Mouse (Mus musculus) lung, postnatal 0 days (tissue): ENCODE data around the gene Ppp1r14d. TPM values are rescaled to one million over a fixed set of nuclear protein-coding genes. Genes with fewer than 3 reads are reported as not detected.
A peak's percentile ranks its signal among the peaks of the same experiment; 100 is the strongest.

Experiments used
- ATAC-seq: fragments of 200-750 bp; cut with Nextera tagmentation; 2 replicates; pipeline ENCODE4 v1.8.0; 2017; ENCODE audit warnings: moderate library complexity
- DNase-seq: peaks from one replicate; pipeline ENCODE4 v3.0.0-alpha.2; 2016; ENCODE audit warnings: low spot score
- H3K27ac ChIP-seq: fragments of 300-500 bp; sonication (generic); 2 replicates; pipeline ENCODE4 v1.5.1; 2014; ENCODE audit warnings: antibody characterized with exemption, mild to moderate bottlenecking, low read length, mixed read lengths
- H3K27me3 ChIP-seq: fragments of 300-500 bp; sonication (generic); replicated peaks from 2 replicates; pipeline ENCODE4 v1.6.1; 2014; ENCODE audit warnings: low read length, mixed read lengths; ENCODE audit not compliant: insufficient read depth
- H3K36me3 ChIP-seq: fragments of 300-500 bp; sonication (generic); 2 replicates; pipeline ENCODE4 v1.6.1; 2014; ENCODE audit warnings: low read length, mixed read lengths; ENCODE audit not compliant: insufficient read depth
- H3K4me1 ChIP-seq: fragments of 300-500 bp; sonication (generic); 2 replicates; pipeline ENCODE4 v1.6.1; 2014; ENCODE audit warnings: antibody characterized with exemption, low read depth, low read length, mixed read lengths; ENCODE audit not compliant: insufficient read depth
- H3K4me2 ChIP-seq: fragments of 300-500 bp; sonication (generic); replicated peaks from 2 replicates; pipeline ENCODE4 v1.6.1; 2014; ENCODE audit warnings: low read depth, mild to moderate bottlenecking, low read length, moderate library complexity, mixed read lengths
- H3K4me3 ChIP-seq: fragments of 300-500 bp; sonication (generic); 2 replicates; pipeline ENCODE4 v1.5.1; 2014; ENCODE audit warnings: low read depth, low read length
- H3K9ac ChIP-seq: fragments of 300-500 bp; sonication (generic); replicated peaks from 2 replicates; pipeline ENCODE4 v1.6.1; 2014; ENCODE audit warnings: low read depth, mild to moderate bottlenecking
- H3K9me3 ChIP-seq: fragments of 300-500 bp; sonication (generic); 2 replicates; pipeline ENCODE4 v1.6.1; 2016; ENCODE audit warnings: low read length, mixed read lengths
- CTCF ChIP-seq: IDR thresholded peaks from 2 replicates; pipeline ENCODE4 v1.5.1; 2016; ENCODE audit warnings: antibody characterized with exemption, mild to moderate bottlenecking
- EP300 ChIP-seq: IDR thresholded peaks from 2 replicates; pipeline ENCODE4 v1.6.1; 2016; ENCODE audit warnings: antibody characterized with exemption, mild to moderate bottlenecking, control low read depth
- WGBS: fragments of 180-500 bp; shearing (Covaris S2); extraction: QIAGEN DNeasy Blood & Tissue Kit; methylation state at CpG from one replicate; pipeline ENCODE4 v1.1.7; 2014; 5-methylcytosine and 5-hydroxymethylcytosine counted together
- polyA plus RNA-seq: library from polyadenylated mRNA; unstranded; fragments of >200 nt; fragmentation: Nextera tagmentation; extraction: Ambion mirVana; gene quantifications from 2 replicates; pipeline ENCODE4 v1.2.1, GENCODE M21; 2015

The Ppp1r14d gene
- polyA plus RNA-seq, 1 experiment from 2014 or later, result 2.1 TPM

DNA sequence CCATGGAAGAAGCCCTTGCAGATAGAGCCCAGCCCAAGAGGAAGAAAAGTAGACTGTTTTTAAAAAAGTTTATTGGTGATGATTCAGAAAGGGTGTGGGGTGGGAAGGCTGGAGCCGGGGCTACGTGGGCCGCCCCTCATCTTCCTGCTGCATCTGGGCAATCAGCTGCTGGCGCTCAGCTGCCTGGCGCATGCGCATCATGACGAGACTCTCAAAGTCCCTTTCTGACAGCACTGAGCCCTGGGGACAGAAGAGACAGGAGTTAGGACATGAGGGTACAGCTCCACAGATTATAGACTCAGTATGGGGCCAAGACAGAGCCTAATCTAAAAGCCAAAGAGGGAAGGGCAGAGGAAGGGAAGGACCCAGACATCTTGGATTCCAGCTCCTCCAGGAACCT is 57.3 kb downstream of the Ppp1r14d start:
- H3K9me3 ChIP-seq, result no peaks in the 10 kb centered on the region
- WGBS, result 89% methylated on average over 7 of the region's 7 CpGs
- ATAC-seq (no peak), DNase-seq (no peak)
- H3K4me1 ChIP-seq, result peaks cover 4% of the 10 kb centered on the region; the same call in 1 of the 2 replicates
- TF ChIP-seq CTCF (no peak), EP300 (no peak)
- H3K4me3 ChIP-seq, result no peak overlapping the region
- H3K4me2 ChIP-seq, result no peak overlapping the region
- no peak overlapping the region for H3K9ac ChIP-seq
- 0 out of 2 replicates have a peak, but pooled peaks cover 5% of the 10 kb centered on the region for H3K27me3 ChIP-seq
- no peaks in the 10 kb centered on the region for H3K36me3 ChIP-seq
- H3K27ac ChIP-seq, result no peak overlapping the region

DNA sequence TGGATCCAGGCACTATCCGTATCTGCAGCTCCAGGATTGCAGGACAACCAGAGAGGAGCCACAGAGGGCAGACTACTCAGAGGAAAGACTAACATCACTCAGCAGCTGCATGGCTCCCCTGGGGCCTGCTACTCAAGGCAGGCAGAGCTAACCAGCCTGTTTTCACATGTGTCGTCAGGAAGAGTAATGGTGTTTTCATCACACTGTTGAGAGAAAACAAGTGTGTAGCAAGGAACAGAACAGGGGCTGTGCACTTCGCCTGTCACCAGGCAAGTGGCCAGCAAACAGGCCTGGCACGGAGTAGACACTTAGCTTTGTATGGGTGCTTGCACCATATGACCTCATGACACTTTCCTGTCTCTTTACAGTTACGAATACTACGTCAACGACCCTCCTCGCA is 58.1 kb downstream of the Ppp1r14d start:
- ATAC-seq (peak; percentile 6; the same call in 1 of the 2 replicates), DNase-seq (peak; percentile 49)
- TF ChIP-seq EP300 (no peak), CTCF (no peak)

DNA sequence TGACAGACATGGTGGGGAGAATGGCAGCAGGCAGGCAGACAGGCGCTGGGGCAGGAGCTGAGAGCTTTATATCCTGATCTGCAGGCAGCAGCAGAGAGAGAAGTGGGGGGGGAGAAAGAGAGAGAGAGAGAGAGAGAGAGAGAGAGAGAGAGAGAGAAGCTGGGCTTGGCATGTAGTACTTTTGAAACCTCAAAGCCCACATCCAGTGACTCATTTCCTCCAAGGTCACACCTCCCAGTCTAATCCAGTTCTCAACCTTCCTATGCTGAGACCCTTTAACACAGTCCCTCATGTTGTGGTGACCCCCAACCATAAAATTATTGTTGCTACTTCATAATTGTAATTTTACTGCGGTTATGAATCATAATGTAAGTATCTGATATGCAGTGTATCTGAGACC is 59.4 kb downstream of the Ppp1r14d start:
- no peak overlapping the region for H3K4me3 ChIP-seq
- no peak for TF ChIP-seq EP300
- TF ChIP-seq CTCF, result no peak
- peaks cover 11% of the 10 kb centered on the region; the same call in 1 of the 2 replicates for H3K4me1 ChIP-seq
- H3K4me2 ChIP-seq, result no peak overlapping the region
- ATAC-seq (no peak), DNase-seq (no peak)
- no peak overlapping the region for H3K27ac ChIP-seq
- no peaks in the 10 kb centered on the region for H3K36me3 ChIP-seq
- H3K9me3 ChIP-seq, result no peaks in the 10 kb centered on the region
- no peak overlapping the region for H3K9ac ChIP-seq
- H3K27me3 ChIP-seq, result 0 out of 2 replicates have a peak, but pooled peaks cover 5% of the 10 kb centered on the region
- 87% methylated on average over 2 of the region's 2 CpGs for WGBS

More for the DNA sequence above, 58.1 kb downstream of the Ppp1r14d start:
- 51% methylated on average over 8 of the region's 8 CpGs for WGBS
- no peaks in the 10 kb centered on the region for H3K9me3 ChIP-seq
- H3K4me2 ChIP-seq, result no peak overlapping the region
- no peak overlapping the region for H3K27ac ChIP-seq
- H3K4me3 ChIP-seq, result no peak overlapping the region
- peaks cover 11% of the 10 kb centered on the region; the same call in 1 of the 2 replicates for H3K4me1 ChIP-seq
- H3K36me3 ChIP-seq, result no peaks in the 10 kb centered on the region
- no peak overlapping the region for H3K9ac ChIP-seq
- H3K27me3 ChIP-seq, result 0 out of 2 replicates have a peak, but pooled peaks cover 5% of the 10 kb centered on the region

Other genes starting within 250 kb of the Ppp1r14d start
- gene Ccdc32, start 200.5 kb downstream of the Ppp1r14d start, polyA plus RNA-seq, result 23.2 and 25.3 TPM in 2 replicates
- gene Rpusd2, start 195.1 kb downstream of the Ppp1r14d start, polyA plus RNA-seq, result 1.1 and 1.3 TPM in 2 replicates
- 3.0 and 4.4 TPM in 2 replicates for gene Knl1, start 182.8 kb downstream of the Ppp1r14d start, polyA plus RNA-seq
- gene Rad51, start 117.1 kb downstream of the Ppp1r14d start, polyA plus RNA-seq, result 4.2 and 5.1 TPM in 2 replicates
- 28.2 and 28.4 TPM in 2 replicates for gene Rmdn3, start 72.9 kb downstream of the Ppp1r14d start, polyA plus RNA-seq
- gene Gchfr, start 62.1 kb downstream of the Ppp1r14d start, polyA plus RNA-seq, result 13.9 and 14.2 TPM in 2 replicates
- gene Gm14137, start 55.4 kb downstream of the Ppp1r14d start, polyA plus RNA-seq, result 0.12 and 0.13 TPM in 2 replicates
- gene Zfyve19, start 21.3 kb downstream of the Ppp1r14d start, polyA plus RNA-seq, result 32.0 TPM in 2 replicates
- gene Dnajc17, start 21.1 kb downstream of the Ppp1r14d start, polyA plus RNA-seq, result 11.8 and 13.2 TPM in 2 replicates
- 53.7 and 54.8 TPM in 2 replicates for gene Spint1, start 7.5 kb upstream of the Ppp1r14d start, polyA plus RNA-seq
- gene Rhov, start 41.4 kb upstream of the Ppp1r14d start, polyA plus RNA-seq, result 3.0 and 3.1 TPM in 2 replicates
- 11.1 and 11.4 TPM in 2 replicates for gene Vps18, start 58.8 kb upstream of the Ppp1r14d start, polyA plus RNA-seq
- 22.7 and 25.9 TPM in 2 replicates for gene Dll4, start 95.9 kb upstream of the Ppp1r14d start, polyA plus RNA-seq
- 1.5 and 1.8 TPM in 2 replicates for gene Chac1, start 121.3 kb upstream of the Ppp1r14d start, polyA plus RNA-seq
- 3.2 and 3.4 TPM in 2 replicates for gene Ino80, start 247.8 kb upstream of the Ppp1r14d start, polyA plus RNA-seq